Mouse (Mus musculus): ENCODE results near the gene Rit1.
"Not testable (repeated sequence)": the region's sequence is repeated elsewhere in the genome, so short reads cannot be mapped to it uniquely, and the experiment has no call there.

The Rit1 gene

DNA sequence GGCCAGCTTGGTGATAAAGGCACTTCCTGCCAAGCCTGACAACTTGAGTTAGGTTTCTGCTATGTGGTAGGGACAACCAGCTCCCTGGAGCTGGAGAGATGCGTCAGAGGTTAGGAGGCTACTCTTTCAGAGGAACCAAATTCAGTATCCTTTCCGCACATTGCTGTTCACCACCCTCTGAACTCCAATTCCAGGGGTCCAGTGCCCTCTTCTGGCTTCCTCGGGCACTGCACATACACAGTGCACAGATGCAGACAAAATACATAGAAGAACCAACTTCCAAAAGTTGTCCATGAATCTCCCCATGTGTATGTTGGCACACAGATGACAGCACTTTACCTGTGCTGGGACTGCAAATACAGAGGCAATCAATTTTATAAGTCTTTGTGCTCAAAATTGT, 22.0 kb downstream of the Rit1 start:
- peak; percentile 45 to 61 for DNase-seq (ENCODE audit: low spot score in 2 of 2)

DNA sequence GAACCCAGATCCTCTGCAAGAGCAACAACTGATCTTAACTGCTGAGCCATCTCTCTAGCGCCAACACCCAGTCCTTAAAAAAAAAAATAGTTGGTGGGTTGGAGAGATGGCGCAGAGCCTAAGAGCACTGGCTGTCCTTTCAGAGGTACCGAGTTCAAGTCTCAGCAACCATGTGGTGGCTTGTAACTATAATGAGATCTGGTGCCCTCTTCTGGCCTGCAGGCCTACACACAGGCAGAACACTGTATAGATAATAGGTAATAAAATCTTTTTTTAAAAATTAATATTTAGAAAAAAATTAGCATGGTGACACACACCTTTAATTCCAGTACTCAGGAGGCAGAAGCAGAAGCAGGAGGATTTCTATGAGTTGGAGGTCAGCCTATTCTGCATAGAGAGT, 23.5 kb downstream of the Rit1 start:
- DNase-seq (ENCODE audit: low spot score in 2 of 2) = no peak

DNA sequence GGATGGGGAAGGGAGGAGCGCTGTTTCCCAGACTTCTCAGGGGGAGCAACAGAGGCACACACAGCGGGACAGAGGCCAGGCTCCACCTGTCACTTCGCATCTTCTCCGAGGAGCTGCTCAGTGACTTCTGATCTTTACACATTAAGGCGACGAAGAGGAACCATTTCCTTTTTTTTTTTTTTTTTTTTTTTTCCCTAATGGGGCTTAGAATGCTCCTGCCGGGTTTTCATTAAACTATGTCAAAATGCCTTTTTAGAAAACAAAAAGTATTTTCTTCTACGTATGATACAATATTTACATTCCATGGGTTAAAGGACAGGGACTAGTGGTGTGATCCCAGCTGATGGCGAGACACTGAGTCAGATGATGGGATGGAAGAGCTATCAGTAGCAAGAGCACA, 28.9 kb downstream of the Rit1 start:
- no peak for DNase-seq (ENCODE audit: low spot score in 2 of 2)

DNA sequence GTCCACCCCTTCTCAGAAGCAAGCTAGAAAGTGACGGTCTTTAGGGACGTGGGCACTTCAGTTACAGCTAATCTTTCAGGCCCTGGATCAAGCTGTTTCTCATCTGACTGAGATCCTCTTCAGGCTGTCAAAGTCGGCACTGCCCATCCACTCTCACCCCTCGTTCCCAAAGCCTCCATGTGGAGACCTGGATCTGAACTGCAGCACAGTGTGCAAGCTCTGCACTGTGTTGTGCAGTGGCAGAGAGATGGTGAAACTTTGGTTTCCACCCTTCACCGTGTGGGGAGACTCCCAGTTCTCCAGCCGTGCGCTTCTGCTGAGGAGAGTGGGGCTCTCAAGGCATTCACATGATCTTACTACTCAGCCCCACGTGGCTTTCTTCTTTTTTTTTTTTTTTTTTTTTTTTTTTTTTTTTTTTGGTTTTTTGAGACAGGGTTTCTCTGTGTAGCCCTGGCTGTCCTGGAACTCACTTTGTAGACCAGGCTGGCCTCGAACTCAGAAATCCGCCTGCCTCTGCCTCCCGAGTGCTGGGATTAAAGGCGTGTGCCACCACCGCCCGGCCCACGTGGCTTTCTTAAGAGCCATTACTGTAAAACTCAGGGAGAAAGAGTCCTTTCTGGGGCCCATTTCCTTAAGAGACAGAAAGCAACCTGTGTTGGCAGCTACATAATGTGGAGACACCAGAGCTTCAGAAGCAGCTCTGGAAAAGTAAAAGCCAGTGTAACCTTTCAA, 29.7 kb downstream of the Rit1 start:
- no peak for DNase-seq (ENCODE audit: low spot score in 2 of 2)

DNA sequence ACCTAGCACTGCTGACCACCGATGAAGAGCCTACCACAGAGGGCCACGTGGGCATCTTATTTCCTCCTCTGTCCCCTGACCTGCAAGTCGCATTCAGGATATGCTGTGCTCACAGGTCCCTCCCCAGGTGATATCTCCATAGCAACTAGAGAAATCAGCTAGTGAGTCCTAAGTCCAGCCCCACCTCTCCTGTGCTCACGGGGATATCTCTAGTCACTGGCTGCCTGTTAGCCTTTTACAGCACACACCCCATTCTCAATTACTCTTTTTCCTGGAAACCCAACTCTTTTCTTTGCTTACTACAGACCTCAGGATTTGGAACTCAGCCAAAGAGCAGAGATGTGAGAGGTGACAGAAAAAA, 30.2 kb downstream of the Rit1 start:
- no peak for DNase-seq (ENCODE audit: low spot score in 2 of 2)

DNA sequence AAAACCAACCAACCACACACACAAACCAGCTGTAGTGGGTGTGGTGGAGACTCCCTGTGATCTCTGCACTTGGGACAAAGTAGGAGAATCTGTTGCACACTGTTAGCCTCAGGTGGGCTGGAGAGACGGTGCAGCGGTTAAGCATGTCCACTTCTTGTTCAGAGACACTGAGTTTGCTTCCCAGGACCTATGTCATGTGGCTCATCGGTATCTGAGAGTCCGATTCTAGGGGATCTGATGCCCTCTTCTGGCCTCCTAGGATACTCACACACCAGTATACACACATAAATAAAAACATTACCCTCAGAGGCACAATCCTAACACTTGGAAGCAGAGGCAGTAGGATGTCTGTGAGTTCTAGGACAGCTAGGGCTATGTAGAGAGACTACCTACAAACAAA, 37.6 kb downstream of the Rit1 start:
- no peak for DNase-seq (ENCODE audit: low spot score in 2 of 2)

DNA sequence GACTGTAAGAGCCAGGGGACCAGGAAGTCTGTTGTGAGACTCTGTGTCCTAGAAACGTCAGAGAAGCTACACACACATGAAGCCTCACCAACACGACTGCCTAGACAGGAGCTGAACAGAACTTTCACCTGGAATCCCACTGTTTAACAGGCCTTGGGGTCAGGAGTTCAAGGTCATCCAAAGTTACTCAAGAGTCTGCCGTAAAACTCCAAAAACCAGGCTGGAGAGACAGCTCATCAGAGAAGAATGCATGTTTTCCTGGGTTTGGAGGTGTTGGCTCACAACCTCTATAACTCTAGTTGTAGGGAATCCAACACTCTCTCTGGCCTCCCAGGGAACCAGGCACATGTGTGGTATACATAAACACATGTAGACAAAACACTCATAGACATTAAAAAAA, 38.9 kb downstream of the Rit1 start:
- DNase-seq (ENCODE audit: low spot score in 2 of 2) = no peak

DNA sequence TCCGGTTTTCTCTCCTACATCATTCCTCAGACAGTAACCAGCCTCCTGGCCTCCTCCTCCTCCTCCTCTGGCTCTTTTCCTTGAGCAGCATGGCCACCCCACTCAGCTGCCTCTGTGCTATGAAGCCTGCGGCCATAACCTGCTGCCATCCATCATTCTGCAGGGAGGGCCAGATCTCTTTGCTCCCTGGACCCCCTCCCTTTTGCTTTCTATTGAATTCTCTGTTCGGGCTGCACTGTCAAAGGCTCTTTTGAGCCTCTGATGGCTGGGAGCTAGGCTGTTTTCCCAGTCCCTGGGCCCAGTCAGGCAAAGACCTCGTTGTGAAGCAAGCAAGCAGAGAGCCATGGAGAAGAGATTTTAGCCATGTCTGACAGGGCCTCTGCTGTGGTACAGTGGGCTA, 39.6 kb downstream of the Rit1 start:
- DNase-seq (ENCODE audit: low spot score in 2 of 2) = no peak

DNA sequence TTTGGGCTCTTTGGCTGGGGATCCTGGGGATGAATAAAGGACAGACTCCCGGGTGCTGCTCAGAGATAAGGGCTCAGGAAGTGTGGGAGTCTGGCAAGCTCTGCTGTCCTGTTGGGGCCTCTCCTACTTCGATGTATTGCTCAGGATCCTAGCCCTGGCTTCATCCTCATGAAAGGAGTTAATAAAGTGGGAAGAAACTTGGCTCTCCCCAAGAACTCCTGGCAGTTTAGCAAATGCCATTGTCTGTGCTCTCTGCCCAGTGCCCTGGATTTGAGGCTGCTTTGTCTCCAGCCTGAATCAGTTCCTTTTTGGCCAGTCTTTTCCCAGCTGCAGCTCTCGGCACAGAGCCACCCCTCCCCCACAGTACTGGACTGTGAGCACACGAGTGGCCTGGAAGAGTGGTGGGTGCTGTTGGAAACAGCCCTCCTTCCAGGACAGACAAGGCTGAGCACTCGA, 41.4 kb downstream of the Rit1 start:
- DNase-seq (ENCODE audit: low spot score in 2 of 2) = no peak

DNA sequence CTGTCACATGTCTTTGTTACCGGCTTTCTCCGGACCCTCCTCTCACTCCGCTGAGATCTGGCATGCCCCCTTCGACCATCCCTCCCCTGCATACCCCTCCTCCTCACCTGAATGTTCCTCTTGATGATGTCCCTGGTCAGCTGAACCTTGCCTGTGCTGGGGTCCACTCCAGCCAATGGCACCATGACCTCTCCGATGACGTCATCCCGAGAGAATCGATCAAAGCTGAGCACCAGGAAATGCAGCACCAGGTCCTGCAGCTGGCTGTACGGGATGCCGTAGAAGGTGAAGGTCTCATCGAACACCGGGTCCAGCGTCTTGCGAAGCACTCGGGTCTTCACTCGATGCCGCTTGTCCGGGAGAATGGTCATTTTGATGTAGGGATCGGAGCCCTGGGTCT, 45.0 kb downstream of the Rit1 start:
- no peak for DNase-seq (ENCODE audit: low spot score in 2 of 2)

DNA sequence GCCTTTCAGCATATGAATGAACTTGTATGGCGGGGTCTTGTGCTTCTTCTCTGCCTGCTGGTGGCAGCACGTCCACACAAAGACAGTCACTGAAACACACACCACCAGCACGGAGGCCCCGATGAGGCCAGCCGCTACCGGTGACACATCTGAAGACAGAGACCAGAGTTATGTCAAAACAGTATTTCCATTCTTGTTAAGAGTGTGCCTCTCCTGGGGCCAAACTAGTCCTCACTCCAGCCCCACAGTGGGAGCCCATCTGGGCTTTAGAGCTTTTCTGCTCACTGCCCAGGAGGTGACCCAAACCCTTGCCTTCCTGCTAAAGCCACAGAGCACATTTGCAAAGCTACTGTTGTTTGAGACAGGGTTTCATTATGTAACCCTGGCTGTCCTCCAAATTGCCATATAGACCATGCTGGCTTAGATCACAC, 45.8 kb downstream of the Rit1 start:
- no peak for DNase-seq (ENCODE audit: low spot score in 2 of 2)

DNA sequence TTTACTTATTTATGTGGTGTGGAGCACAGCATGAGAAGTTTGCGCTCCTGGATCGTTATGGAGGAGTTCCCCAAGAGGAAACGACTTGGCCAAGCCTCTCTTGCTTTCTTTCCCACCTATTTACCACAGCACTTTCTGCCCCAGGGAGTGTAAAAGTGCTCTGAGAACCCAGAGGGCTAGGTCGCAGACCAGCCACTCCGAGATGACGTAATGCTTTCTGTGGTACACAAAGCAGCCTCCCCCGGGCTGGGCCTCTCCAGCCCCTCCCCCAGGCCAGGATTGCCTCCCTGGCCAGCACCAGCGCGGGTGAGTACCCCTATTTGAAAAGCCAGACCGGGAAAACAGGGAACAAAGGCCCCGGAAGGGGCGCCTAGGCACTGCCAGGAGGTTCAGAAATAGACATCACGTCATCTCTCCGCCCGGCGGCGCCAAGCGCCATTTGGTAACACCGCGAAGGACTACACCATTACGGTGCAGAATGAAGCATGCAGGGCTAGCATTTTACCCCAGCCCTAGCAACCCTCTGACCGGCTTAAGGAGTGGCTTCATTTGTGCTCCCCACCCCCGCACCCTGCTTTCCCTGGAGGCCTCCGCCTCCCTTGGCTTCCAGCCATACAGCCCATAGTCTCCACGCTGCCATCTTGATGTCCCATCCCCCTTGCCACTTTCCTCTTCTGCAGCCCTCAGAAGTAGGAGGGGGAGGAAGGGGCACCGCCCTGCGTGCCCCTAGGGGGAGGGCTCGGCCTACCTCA, 54.7 kb downstream of the Rit1 start:
- peak; percentile 45 to 54 for DNase-seq (ENCODE audit: low spot score in 2 of 2)

DNA sequence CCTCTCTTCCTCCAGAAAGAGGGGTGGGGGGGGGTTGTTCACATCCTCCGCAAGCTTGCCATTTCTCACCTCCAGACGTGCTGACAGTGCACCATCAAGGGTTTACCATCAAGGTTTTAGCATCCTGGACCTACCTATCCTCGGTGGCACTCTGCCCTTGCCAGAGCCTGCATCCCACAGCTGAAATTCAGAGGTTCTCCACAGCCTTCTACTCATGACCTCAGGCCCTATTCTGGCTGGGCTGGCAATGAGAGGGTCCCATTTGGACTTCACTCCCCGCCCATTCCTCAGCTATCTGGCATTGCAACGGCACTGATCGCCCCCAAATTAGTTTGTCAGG, 55.3 kb downstream of the Rit1 start:
- not testable (repeated sequence) for DNase-seq (ENCODE audit: low spot score in 2 of 2)

DNA sequence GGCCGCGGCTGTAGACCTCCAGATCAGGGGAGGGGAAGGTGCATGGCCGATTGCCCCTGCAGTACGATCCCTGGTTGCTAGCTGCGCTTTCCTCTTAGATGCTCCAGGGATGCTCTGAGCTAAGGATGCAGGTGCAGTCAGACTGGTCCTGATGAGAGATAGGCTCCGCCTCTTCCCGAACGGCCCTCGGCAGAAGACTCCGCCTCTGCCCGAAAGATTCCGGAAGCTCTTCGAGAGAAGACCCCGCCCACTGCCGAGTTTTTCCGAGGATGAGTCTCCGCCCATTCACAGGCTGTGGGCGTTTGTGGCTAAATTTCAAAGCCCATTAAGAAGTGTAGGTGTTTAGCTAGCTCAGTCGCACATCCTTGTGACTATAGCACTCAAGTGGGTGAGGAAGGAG, 55.8 kb downstream of the Rit1 start:
- peak; percentile 89 to 93 for DNase-seq (ENCODE audit: low spot score in 2 of 2)

DNA sequence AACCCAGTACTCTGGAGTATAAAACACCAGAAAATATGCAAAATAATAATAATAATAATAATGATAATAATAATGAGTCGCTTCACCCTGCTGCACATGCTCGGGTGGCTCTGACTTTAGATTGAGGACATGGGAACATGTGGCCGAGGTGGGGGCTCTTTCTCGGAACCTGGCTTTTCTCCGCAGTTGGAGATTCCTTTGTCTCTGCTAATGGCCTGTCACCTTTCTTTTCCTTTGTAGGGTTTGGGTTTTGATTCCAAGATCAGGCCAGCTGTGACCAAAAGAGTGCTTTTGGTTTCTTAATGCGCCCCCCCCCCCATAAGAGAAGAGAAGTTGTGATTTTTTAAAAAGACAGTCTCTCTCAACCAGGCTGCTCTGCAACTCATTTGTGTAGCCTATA, 56.5 kb downstream of the Rit1 start:
- not testable (repeated sequence) for DNase-seq (ENCODE audit: low spot score in 2 of 2)

DNA sequence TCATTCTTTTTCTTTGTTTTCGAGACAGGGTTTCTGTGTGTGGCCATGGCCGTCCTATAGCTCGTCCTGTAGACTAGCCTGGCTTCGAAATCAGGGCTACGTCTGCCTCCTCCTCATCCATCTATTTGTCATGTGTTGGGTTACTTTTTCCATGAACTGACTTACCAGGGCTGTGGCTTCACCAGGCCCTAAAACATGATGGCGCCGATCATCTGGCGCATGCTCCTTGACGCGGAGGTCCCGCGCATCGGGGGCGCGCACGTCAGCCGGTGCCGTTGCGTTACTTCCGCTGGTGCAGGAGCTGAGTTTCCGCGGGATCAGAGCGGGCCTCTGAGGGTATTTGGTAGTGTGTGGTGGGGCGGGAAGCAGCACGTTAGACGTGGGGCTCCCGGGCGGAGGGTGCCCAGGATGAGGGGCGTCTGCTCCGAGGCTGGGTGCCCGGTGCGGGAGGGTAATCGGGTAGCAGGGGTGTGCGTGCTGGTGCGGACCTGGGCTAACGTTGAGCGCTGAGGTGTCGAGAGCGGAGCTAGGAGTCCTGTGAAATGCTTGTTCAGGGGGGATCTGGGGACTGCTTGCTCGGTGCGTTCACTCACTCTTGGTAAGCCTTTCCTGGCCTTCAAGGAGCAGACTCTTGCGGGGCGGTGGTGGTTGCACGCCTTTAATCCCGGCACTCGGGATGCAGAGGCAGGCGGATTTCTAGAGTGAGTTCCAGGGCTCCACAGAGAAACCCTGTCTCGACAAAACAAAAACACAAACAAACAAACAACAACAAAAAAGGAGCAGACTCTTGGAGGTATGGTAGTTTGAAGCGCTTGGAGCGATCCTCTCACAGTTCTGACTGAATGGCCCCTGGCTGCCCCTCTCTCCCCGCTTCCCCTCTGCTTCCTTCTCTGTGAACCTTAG, 58.6 kb downstream of the Rit1 start, which contains the start of gene Syt11:
TSS of gene Syt11 (minus strand) at position 226 of the 903 bp plus-strand sequence.
- not testable (repeated sequence) for DNase-seq (ENCODE audit: low spot score in 2 of 2)
